In genomic region chr7:92093860-92094259, GRCm38 (mm10) we compare ENCODE assay signal across 9 mouse cellular contexts.
A peak's percentile ranks its signal among the peaks of the same experiment; 100 is the strongest.
DNase-seq lines count a peak whose midpoint lies in the region; ATAC-seq and TF ChIP-seq lines count a peak whose summit lies in the region.
"Had no signal": no experiment of that assay in that cellular context is flagged by ENCODE, and none has a peak within 500 bp of the region (broad histone marks: within the 10 kb centered on the region; RNA-seq: fewer than 3 reads in every experiment).

No protein-coding gene starts in this region.

- H3K9me3 ChIP-seq in hindbrain, embryonic 14.5 days (ENCODE audit: control insufficient read depth, low read length), result no peaks in the 10 kb centered on the region
- H3K9me3 ChIP-seq: liver, embryonic 13.5 days had no signal

- no peaks in the 10 kb centered on the region for H3K4me1 ChIP-seq in embryonic fibroblast, embryonic 13.5 days (ENCODE audit: control insufficient read depth, insufficient read depth, low read length)
- no peaks in the 10 kb centered on the region for H3K4me1 ChIP-seq in hindbrain, embryonic 14.5 days (replicated peaks; ENCODE audit: control insufficient read depth, insufficient read depth, low read length)
- H3K4me1 ChIP-seq: liver, embryonic 13.5 days had no signal

- TF ChIP-seq POLR2A in embryonic fibroblast, embryonic 13.5 days (IDR thresholded peaks at IDR 0.05; ENCODE audit: low read depth, low read length), result no peak

- peak; percentile 91 for ATAC-seq in hindbrain, embryonic 14.5 days (ENCODE audit: low FRiP score)

- H3K9ac ChIP-seq in hindbrain, embryonic 14.5 days, result no peak overlapping the region
- H3K9ac ChIP-seq: liver, embryonic 13.5 days had no signal

- H3K27me3 ChIP-seq in hindbrain, embryonic 14.5 days (ENCODE audit: control insufficient read depth, insufficient read depth, low read length), result no peaks in the 10 kb centered on the region
- H3K27me3 ChIP-seq: liver, embryonic 13.5 days had no signal

- WGBS in hindbrain, embryonic 14.5 days, result 2% methylated on average over 3 of the region's 3 CpGs

- H3K27ac ChIP-seq in embryonic fibroblast, embryonic 13.5 days (ENCODE audit: insufficient read depth, low read length), result no peak overlapping the region
- no peak overlapping the region for H3K27ac ChIP-seq in hindbrain, embryonic 14.5 days
- H3K27ac ChIP-seq: liver, embryonic 13.5 days had no signal

- DNase-seq in heart, adult 8-10 months (ENCODE audit: low spot score), result peak; percentile 19
- DNase-seq in heart, adult 9 months (ENCODE audit: low spot score in 2 of 2), result no peak
- peak; percentile 90 for DNase-seq in brain, adult 2 months (ENCODE audit: low read depth, low spot score)
- DNase-seq in hindbrain, embryonic 14.5 days (ENCODE audit: low spot score), result peak; percentile 76
- DNase-seq in layer of hippocampus, postnatal 10 days (ENCODE audit: low spot score in 2 of 2), result peak; percentile 71 to 75
- DNase-seq in mesoderm, embryonic 11.5 days (ENCODE audit: low read depth, low spot score), result peak; percentile 68
- DNase-seq in skeletal muscle tissue, adult 2 months (ENCODE audit: low read depth, low spot score), result peak; percentile 10
- DNase-seq: liver, embryonic 13.5 days had no signal

- H3K36me3 ChIP-seq in hindbrain, embryonic 14.5 days (replicated peaks; ENCODE audit: control insufficient read depth, insufficient read depth), result no peaks in the 10 kb centered on the region
- H3K36me3 ChIP-seq: liver, embryonic 13.5 days had no signal

- TF ChIP-seq CTCF in embryonic fibroblast, embryonic 13.5 days (IDR thresholded peaks at IDR 0.05; ENCODE audit: borderline replicate concordance, insufficient read depth, low read length), result peak; percentile 93

- H3K4me3 ChIP-seq in embryonic fibroblast, embryonic 13.5 days (ENCODE audit: insufficient read depth, low read length), result no peak overlapping the region
- H3K4me3 ChIP-seq in hindbrain, embryonic 14.5 days (replicated peaks; ENCODE audit: low read length), result no peak overlapping the region
- H3K4me3 ChIP-seq: liver, embryonic 13.5 days had no signal

- H3K4me2 ChIP-seq in hindbrain, embryonic 14.5 days (replicated peaks), result no peak overlapping the region
- H3K4me2 ChIP-seq: liver, embryonic 13.5 days had no signal

Comparison
In these comparisons a context has a peak if more than half of its experiments do, and no peak if none do; other contexts are left out.
1. DNase-seq: peak in heart, adult 8-10 months (single experiment), brain, adult 2 months (single experiment), hindbrain, embryonic 14.5 days (single experiment), layer of hippocampus, postnatal 10 days (2 of 2), mesoderm, embryonic 11.5 days (single experiment) and skeletal muscle tissue, adult 2 months (single experiment); none in heart, adult 9 months (0 of 2).